In genomic region chr4:128923603-128924002, GRCm38 (mm10) we compare ENCODE assay signal across 24 mouse cellular contexts. TPM values are rescaled to one million over a fixed set of nuclear protein-coding genes. Genes with fewer than 3 reads are reported as not detected.
DNase-seq lines count a peak whose midpoint lies in the region; TF ChIP-seq lines count a peak whose summit lies in the region.
"Had no signal": no experiment of that assay in that cellular context is flagged by ENCODE, and none has a peak within 500 bp of the region (broad histone marks: within the 10 kb centered on the region; RNA-seq: fewer than 3 reads in every experiment).

No protein-coding gene starts in this region.

- peak overlapping the region; percentile 82 for H3K27ac ChIP-seq in cortical plate, adult 2 months (ENCODE audit: insufficient read depth, low read length)
- H3K27ac ChIP-seq: embryonic facial prominence, embryonic 12.5 days; embryonic facial prominence, embryonic 15.5 days; heart, embryonic 15.5 days; hindbrain, embryonic 14.5 days; hindbrain, postnatal 0 days had no signal

- H3K4me3 ChIP-seq in cortical plate, adult 2 months (ENCODE audit: insufficient read depth, low read length), result no peak overlapping the region
- H3K4me3 ChIP-seq: embryonic facial prominence, embryonic 12.5 days; embryonic facial prominence, embryonic 15.5 days; heart, embryonic 12.5 days; heart, embryonic 15.5 days had no signal

- intact Hi-C loops in left cerebral cortex, postnatal 25 days (cut with DNase I), result no loop called here

- H3K4me1 ChIP-seq in cortical plate, adult 2 months (ENCODE audit: control insufficient read depth, insufficient read depth, low read length), result peaks cover 5% of the 10 kb centered on the region
- H3K4me1 ChIP-seq: embryonic facial prominence, embryonic 12.5 days had no signal

- DNase-seq in adrenal gland, adult (ENCODE audit: inconsistent age in 2 of 2, low spot score in 1 of 2), result peak; percentile 53 to 62
- DNase-seq in adrenal gland, adult 18-20 months (ENCODE audit: low spot score in 2 of 2), result no peak
- peak; percentile 4 to 24 for DNase-seq in frontal cortex, postnatal 36 days (ENCODE audit: low spot score in 2 of 2)
- DNase-seq in frontal cortex, postnatal 14 days (ENCODE audit: low spot score in 2 of 2), result no peak
- peak; percentile 28 to 60 for DNase-seq in left cerebral cortex, postnatal 25 days (ENCODE audit: low spot score in 2 of 2)
- no peak for DNase-seq in left cerebral cortex, adult 8-10 months (ENCODE audit: low spot score in 2 of 2)
- DNase-seq in cerebellum, postnatal 10 days, result no peak
- DNase-seq: adrenal gland, postnatal 10 days; cerebellum, adult 11-12 months; cerebellum, adult 8-10 months; cerebellum, postnatal 14 days; forebrain, postnatal 0 days; gastrocnemius, postnatal 25 days; heart, adult 18-20 months; heart, postnatal 10 days; heart, postnatal 36 days had no signal

- no peak for TF ChIP-seq POLR2A in cortical plate, adult 2 months (IDR thresholded peaks at IDR 0.05; ENCODE audit: extremely low read depth, insufficient read depth, low read length)

- no peak for TF ChIP-seq CTCF in cortical plate, adult 2 months (IDR thresholded peaks at IDR 0.05; ENCODE audit: extremely low read depth, insufficient read depth, low read length)

RNA-seq across cellular contexts. Expression of gene Azin2, which starts 38.6 kb away (rescaled TPM):
- total RNA-seq in adrenal gland, adult 18-20 months (2021), result 10 to 100 TPM; 62.3 to 69.7 TPM
- total RNA-seq in left cerebral cortex, postnatal 25 days (2021), result 10 to 100 TPM; 48.8 to 51.4 TPM
- 10 to 100 TPM; 48.2 to 54.6 (median 49.8) TPM for total RNA-seq in left cerebral cortex, adult 8-10 months (2022)
- polyA plus RNA-seq in cortical plate, adult 2 months (2012; rRNA removed), result 46.0 and 51.4 TPM in 2 replicates
- total RNA-seq: G1E had no signal
- polyA plus RNA-seq: G1E had no signal

RNA-seq across cellular contexts. Expression of gene Trim62, which starts 40.2 kb away (rescaled TPM):
- 1 to 10 TPM; 4.5 to 8.8 TPM for total RNA-seq in adrenal gland, adult 18-20 months (2021)
- total RNA-seq in left cerebral cortex, postnatal 25 days (2021), result 10 to 100 TPM; 17.2 to 20.4 TPM
- 10 to 100 TPM; 17.4 to 20.0 (median 19.4) TPM for total RNA-seq in left cerebral cortex, adult 8-10 months (2022)
- 10.7 and 11.2 TPM in 2 replicates for polyA plus RNA-seq in cortical plate, adult 2 months (2012; rRNA removed)
- polyA plus RNA-seq: G1E had no signal

Comparison
In these comparisons a context has a peak if more than half of its experiments do, and no peak if none do; other contexts are left out.
1. DNase-seq: peak in adrenal gland, adult (2 of 2), frontal cortex, postnatal 36 days (2 of 2) and left cerebral cortex, postnatal 25 days (2 of 2); none in adrenal gland, adult 18-20 months (0 of 2), frontal cortex, postnatal 14 days (0 of 2), left cerebral cortex, adult 8-10 months (0 of 2) and cerebellum, postnatal 10 days (0 of 2).